Mouse (Mus musculus): ENCODE measurements around the gene Gm28372. TPM values are rescaled to one million over a fixed set of nuclear protein-coding genes. Genes with fewer than 3 reads are reported as not detected.
"Not testable (repeated sequence)": the region's sequence is repeated elsewhere in the genome, so short reads cannot be mapped to it uniquely, and the experiment has no call there.

The Gm28372 gene
- total RNA-seq (2014; fragmentation: Nextera tagmentation) (not detected in 2 replicates), total RNA-seq (2017) (not detected in 2 replicates), polyA plus RNA-seq (2012) (not detected in 2 replicates)

DNA sequence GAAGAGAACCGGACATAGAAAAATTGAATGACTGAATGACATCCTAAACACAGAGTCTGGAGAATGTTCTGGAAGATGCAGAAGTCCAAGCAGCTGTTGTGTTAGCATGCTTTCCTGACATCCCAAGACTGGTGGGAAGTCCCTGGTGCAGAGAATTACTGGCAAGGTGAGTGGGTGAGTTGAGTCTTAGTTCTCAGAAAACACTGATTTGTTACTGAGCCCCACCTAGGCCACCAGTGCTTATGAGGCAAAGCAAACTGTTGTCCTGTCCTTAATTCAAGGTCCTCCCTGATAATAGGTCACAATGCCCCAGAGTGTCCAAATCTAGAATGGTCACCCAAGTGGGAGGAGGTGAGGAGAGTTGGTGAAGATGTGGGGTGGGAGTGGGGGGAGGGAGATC lies at the start of gene Gm28372, which contains the start of gene 1700020A23Rik:
Gm28372 (plus strand) TSS at position 301 of the 400 bp plus-strand sequence.
1700020A23Rik (plus strand) TSS at position 321 of the 400 bp plus-strand sequence.
- DNase-seq (ENCODE audit: low spot score): no peak
- H3K27me3 ChIP-seq (ENCODE audit: insufficient read depth, low read length): peaks cover 33% of the 10 kb centered on the region
- TF ChIP-seq CTCF (IDR thresholded peaks at IDR 0.05; ENCODE audit: low read depth, low read length) (no peak), GATA2 (IDR thresholded peaks at IDR 0.05; ENCODE audit: borderline replicate concordance, low read depth, low read length) (no peak), GATA1 (IDR thresholded peaks at IDR 0.05; ENCODE audit: borderline replicate concordance, low read length) (no peak), TAL1 (conservative IDR thresholded peaks at IDR 0.05; ENCODE audit: low read depth, low read length) (no peak), POLR2AphosphoS5 (IDR thresholded peaks at IDR 0.05; ENCODE audit: insufficient replicate concordance, low read depth, low read length) (no peak)
- H3K9me3 ChIP-seq (replicated peaks): no peaks in the 10 kb centered on the region
- H3K4me1 ChIP-seq (ENCODE audit: insufficient read depth, low read depth, low read length): no peaks in the 10 kb centered on the region
- H3K36me3 ChIP-seq (replicated peaks): no peaks in the 10 kb centered on the region
- H3K4me3 ChIP-seq (ENCODE audit: low read depth, low read length): no peak within 1 kb of the TSS
- ATAC-seq (ENCODE audit: extremely low read depth, insufficient number of reproducible peaks, low FRiP score, poor library complexity, severe bottlenecking): no peak

DNA sequence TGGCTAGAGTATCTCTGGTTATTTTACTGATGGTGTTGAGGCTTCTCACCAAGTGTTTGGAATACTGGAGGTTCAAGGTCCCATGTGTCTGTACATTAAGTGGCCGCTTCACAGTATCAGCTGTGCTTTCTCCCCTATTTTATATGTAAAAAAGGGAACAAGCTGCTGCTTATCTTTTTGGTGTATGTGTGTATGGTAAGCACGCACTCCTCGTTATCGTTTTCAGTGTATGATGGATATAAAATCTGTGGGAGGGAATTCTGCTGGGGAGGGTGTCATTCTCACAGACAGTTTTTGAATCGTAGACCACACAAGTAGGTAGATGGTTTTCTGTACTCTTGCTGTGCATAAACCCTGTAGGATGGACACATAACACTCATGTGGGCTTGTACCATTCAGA lies 47.5 kb upstream of the Gm28372 start:
- Histone ChIP-seq H3K27me3 (ENCODE audit: insufficient read depth, low read length) (peaks cover 14% of the 10 kb centered on the region; the same call in 1 of the 2 replicates), H3K9me3 (replicated peaks) (no peaks in the 10 kb centered on the region), H3K36me3 (replicated peaks) (no peaks in the 10 kb centered on the region), H3K4me3 (ENCODE audit: low read depth, low read length) (no peak overlapping the region), H3K4me1 (ENCODE audit: insufficient read depth, low read depth, low read length) (no peaks in the 10 kb centered on the region; the same call in 1 of the 2 replicates)
- ATAC-seq (ENCODE audit: extremely low read depth, insufficient number of reproducible peaks, low FRiP score, poor library complexity, severe bottlenecking) (no peak), DNase-seq (ENCODE audit: low spot score) (no peak)
- TF ChIP-seq GATA2 (IDR thresholded peaks at IDR 0.05; ENCODE audit: borderline replicate concordance, low read depth, low read length) (no peak), CTCF (IDR thresholded peaks at IDR 0.05; ENCODE audit: low read depth, low read length) (no peak), POLR2AphosphoS5 (IDR thresholded peaks at IDR 0.05; ENCODE audit: insufficient replicate concordance, low read depth, low read length) (no peak), TAL1 (conservative IDR thresholded peaks at IDR 0.05; ENCODE audit: low read depth, low read length) (no peak), GATA1 (IDR thresholded peaks at IDR 0.05; ENCODE audit: borderline replicate concordance, low read length) (no peak)

DNA sequence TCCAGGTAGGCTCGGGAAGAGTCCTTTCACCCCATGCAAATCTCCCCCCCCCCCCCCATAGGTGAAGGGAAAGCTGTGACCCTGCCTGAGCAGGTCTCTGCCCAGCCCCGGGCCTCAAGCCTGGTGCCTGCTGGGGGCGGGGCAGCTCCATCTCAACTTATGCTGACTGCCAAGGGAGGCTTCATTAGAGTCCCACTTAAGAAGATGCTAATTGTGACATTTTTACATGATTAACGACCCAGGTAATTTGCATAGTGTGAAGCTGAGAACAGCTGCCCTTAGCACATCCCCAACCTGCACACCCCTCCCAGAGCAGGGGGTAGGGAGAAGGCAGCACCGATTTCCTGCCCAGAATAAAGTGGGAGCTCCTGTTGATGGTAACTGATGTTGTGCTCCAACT lies 46.2 kb upstream of the Gm28372 start:
- Histone ChIP-seq H3K4me3 (ENCODE audit: low read depth, low read length) (no peak overlapping the region), H3K36me3 (replicated peaks) (no peaks in the 10 kb centered on the region), H3K4me1 (ENCODE audit: insufficient read depth, low read depth, low read length) (no peaks in the 10 kb centered on the region; the same call in 1 of the 2 replicates), H3K27me3 (ENCODE audit: insufficient read depth, low read length) (peaks cover 14% of the 10 kb centered on the region; the same call in 1 of the 2 replicates), H3K9me3 (replicated peaks) (no peaks in the 10 kb centered on the region)
- no peak for DNase-seq (ENCODE audit: low spot score)
- ATAC-seq (ENCODE audit: extremely low read depth, insufficient number of reproducible peaks, low FRiP score, poor library complexity, severe bottlenecking): no peak
- TF ChIP-seq CTCF (IDR thresholded peaks at IDR 0.05; ENCODE audit: low read depth, low read length) (no peak), TAL1 (conservative IDR thresholded peaks at IDR 0.05; ENCODE audit: low read depth, low read length) (no peak), GATA1 (IDR thresholded peaks at IDR 0.05; ENCODE audit: borderline replicate concordance, low read length) (no peak), GATA2 (IDR thresholded peaks at IDR 0.05; ENCODE audit: borderline replicate concordance, low read depth, low read length) (no peak), POLR2AphosphoS5 (IDR thresholded peaks at IDR 0.05; ENCODE audit: insufficient replicate concordance, low read depth, low read length) (no peak)

DNA sequence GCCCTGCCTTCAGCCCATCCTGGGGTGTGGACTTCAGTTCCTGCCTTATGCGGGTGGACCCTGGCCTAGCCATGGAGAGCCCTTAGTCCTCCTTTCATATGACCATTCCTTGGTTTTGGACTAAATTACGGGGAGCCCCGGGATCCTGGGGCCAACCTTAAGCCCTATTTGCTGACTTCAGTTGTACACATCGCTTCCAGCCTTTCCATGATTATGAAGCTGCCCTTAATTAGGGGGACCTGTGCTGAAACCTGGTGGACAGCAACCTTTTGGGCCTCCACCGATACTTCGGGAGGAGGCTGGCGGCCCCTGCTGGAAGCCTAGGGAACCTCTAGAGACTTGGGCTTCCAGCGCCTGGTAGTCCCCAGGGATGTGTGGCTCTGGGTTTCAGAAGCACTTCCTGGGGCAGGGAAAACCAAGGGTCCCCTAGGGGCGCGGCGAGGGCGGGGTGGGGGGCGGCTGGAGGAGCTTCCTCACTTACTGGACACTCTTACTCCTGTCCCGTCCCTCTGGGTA lies 42.5 kb upstream of the Gm28372 start:
- H3K36me3 ChIP-seq (replicated peaks): no peaks in the 10 kb centered on the region
- DNase-seq (ENCODE audit: low spot score): peak; percentile 42
- ATAC-seq (ENCODE audit: extremely low read depth, insufficient number of reproducible peaks, low FRiP score, poor library complexity, severe bottlenecking): no peak
- H3K27me3 ChIP-seq (ENCODE audit: insufficient read depth, low read length): peaks cover 31% of the 10 kb centered on the region
- H3K4me1 ChIP-seq (ENCODE audit: insufficient read depth, low read depth, low read length): no peaks in the 10 kb centered on the region; the same call in 1 of the 2 replicates
- TF ChIP-seq POLR2AphosphoS5 (IDR thresholded peaks at IDR 0.05; ENCODE audit: insufficient replicate concordance, low read depth, low read length) (no peak), TAL1 (conservative IDR thresholded peaks at IDR 0.05; ENCODE audit: low read depth, low read length) (no peak), GATA2 (IDR thresholded peaks at IDR 0.05; ENCODE audit: borderline replicate concordance, low read depth, low read length) (no peak), CTCF (IDR thresholded peaks at IDR 0.05; ENCODE audit: low read depth, low read length) (no peak), GATA1 (IDR thresholded peaks at IDR 0.05; ENCODE audit: borderline replicate concordance, low read length) (no peak)
- H3K9me3 ChIP-seq (replicated peaks): no peaks in the 10 kb centered on the region
- no peak overlapping the region for H3K4me3 ChIP-seq (ENCODE audit: low read depth, low read length)

DNA sequence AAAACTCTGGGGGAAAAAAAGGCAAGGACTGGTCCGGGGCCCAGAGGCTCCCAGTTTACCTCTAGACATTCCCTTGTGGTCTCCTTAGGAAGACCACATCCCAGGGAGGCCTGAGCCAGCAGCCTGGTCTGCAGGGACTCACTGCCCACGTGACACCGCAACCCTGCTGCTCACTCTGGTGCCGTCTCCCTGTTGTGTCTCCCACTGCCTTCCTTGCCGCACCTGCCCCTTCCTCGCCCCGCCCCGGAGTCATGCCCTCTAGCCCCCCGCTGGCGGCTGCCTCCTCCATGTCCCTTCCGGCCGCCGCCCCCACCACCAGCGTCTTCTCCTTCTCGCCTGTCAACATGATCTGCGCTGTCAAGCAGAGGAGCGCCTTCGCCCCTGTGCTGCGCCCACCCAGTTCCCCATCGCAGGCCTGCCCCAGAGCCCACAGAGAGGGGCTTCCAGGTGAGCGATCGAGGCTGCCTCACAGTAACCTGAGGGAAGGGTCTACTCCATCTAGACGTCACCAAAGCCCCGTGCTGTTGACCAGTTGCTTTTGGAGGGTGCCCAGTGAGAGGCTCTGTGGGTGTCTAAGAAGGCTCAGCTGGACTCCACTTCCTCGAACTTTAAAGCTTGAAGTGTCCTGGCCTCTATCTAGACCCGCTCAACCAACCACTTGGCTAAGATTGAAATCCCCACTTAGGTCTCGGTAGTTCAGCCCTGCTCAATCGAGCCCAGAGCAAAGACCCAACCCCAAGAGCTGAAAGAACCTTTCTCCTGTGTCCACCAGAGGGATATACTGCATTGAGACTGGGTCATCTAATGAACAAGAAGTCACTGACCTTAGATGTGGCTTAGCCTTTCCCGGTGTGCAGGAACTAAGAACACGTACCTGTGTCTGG lies 39.6 kb upstream of the Gm28372 start:
- DNase-seq (ENCODE audit: low spot score) (no peak), ATAC-seq (ENCODE audit: extremely low read depth, insufficient number of reproducible peaks, low FRiP score, poor library complexity, severe bottlenecking) (no peak)
- Histone ChIP-seq H3K27me3 (ENCODE audit: insufficient read depth, low read length) (peaks cover 25% of the 10 kb centered on the region), H3K4me3 (ENCODE audit: low read depth, low read length) (no peak overlapping the region), H3K9me3 (replicated peaks) (no peaks in the 10 kb centered on the region), H3K4me1 (ENCODE audit: insufficient read depth, low read depth, low read length) (peaks cover 3% of the 10 kb centered on the region; the same call in 1 of the 2 replicates), H3K36me3 (replicated peaks) (no peaks in the 10 kb centered on the region)
- no peak for TF ChIP-seq GATA1 (IDR thresholded peaks at IDR 0.05; ENCODE audit: borderline replicate concordance, low read length)
- no peak for TF ChIP-seq TAL1 (conservative IDR thresholded peaks at IDR 0.05; ENCODE audit: low read depth, low read length)
- TF ChIP-seq POLR2AphosphoS5 (IDR thresholded peaks at IDR 0.05; ENCODE audit: insufficient replicate concordance, low read depth, low read length): no peak
- no peak for TF ChIP-seq CTCF (IDR thresholded peaks at IDR 0.05; ENCODE audit: low read depth, low read length)
- TF ChIP-seq GATA2 (IDR thresholded peaks at IDR 0.05; ENCODE audit: borderline replicate concordance, low read depth, low read length): no peak

DNA sequence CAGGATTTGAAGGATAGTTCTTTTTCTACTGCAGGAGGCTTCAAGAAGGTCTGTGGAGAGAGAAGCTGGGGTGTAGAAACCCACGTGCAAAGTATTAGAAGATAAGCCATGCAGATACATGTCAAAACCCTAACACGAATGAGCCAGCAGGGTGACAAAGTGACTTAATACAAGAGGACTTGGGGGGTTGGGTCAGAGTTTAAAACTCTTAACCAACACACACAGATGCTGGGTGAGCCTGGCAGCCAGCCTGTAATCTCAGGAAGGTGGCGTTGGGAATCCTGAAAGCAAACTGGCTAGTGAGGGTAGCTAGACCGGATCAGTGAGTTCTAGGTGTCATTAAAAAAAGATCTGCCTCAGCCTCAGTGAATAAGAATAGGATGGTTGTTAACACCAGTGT lies 37.7 kb upstream of the Gm28372 start:
- Histone ChIP-seq H3K27me3 (ENCODE audit: insufficient read depth, low read length) (peaks cover 17% of the 10 kb centered on the region), H3K4me3 (ENCODE audit: low read depth, low read length) (no peak overlapping the region), H3K4me1 (ENCODE audit: insufficient read depth, low read depth, low read length) (peaks cover 7% of the 10 kb centered on the region; the same call in 1 of the 2 replicates), H3K36me3 (replicated peaks) (no peaks in the 10 kb centered on the region), H3K9me3 (replicated peaks) (no peaks in the 10 kb centered on the region)
- ATAC-seq (ENCODE audit: extremely low read depth, insufficient number of reproducible peaks, low FRiP score, poor library complexity, severe bottlenecking) (no peak), DNase-seq (ENCODE audit: low spot score) (no peak)
- TF ChIP-seq CTCF (IDR thresholded peaks at IDR 0.05; ENCODE audit: low read depth, low read length): no peak
- TF ChIP-seq GATA2 (IDR thresholded peaks at IDR 0.05; ENCODE audit: borderline replicate concordance, low read depth, low read length): no peak
- no peak for TF ChIP-seq POLR2AphosphoS5 (IDR thresholded peaks at IDR 0.05; ENCODE audit: insufficient replicate concordance, low read depth, low read length)
- no peak for TF ChIP-seq GATA1 (IDR thresholded peaks at IDR 0.05; ENCODE audit: borderline replicate concordance, low read length)
- no peak for TF ChIP-seq TAL1 (conservative IDR thresholded peaks at IDR 0.05; ENCODE audit: low read depth, low read length)

DNA sequence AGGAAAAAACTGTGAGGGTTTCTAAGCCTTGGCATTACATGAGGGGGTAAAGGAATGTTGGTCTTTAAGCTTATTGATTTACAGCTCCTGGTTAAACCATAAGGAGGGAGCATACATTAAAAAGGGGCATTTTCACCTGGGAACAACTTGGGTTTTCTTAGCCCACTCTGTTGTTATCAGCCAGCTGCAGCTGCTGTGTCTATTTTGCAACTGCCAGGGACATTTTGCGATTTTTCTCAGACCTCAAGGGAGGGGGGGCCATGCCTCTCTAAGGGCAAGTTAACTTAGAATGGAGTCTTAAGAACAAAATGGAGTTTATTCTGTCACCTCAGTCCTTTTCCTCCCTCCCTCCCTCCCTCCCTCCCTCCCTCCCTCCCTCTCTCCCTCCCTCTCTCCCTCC lies 32.0 kb upstream of the Gm28372 start:
- DNase-seq (ENCODE audit: low spot score); H3K4me3 ChIP-seq (ENCODE audit: low read depth, low read length); H3K9me3 ChIP-seq (replicated peaks); H3K4me1 ChIP-seq (ENCODE audit: insufficient read depth, low read depth, low read length); H3K36me3 ChIP-seq (replicated peaks); ATAC-seq (ENCODE audit: extremely low read depth, insufficient number of reproducible peaks, low FRiP score, poor library complexity, severe bottlenecking): not testable (repeated sequence)
- H3K27me3 ChIP-seq (ENCODE audit: insufficient read depth, low read length): peaks cover 14% of the 10 kb centered on the region
